Mouse (Mus musculus) ES-E14 (cell line): ENCODE measurements around the gene Gm36864.

Source experiments
- CHD2 ChIP-seq: IDR thresholded peaks from 2 replicates; pipeline ENCODE4 v1.6.1; 2014; ENCODE audit warnings: mild to moderate bottlenecking, low read depth, low read length, inconsistent platforms
- ZC3H11A ChIP-seq: IDR thresholded peaks from 2 replicates; pipeline ENCODE4 v1.6.1; 2012; ENCODE audit warnings: low read depth, mild to moderate bottlenecking, inconsistent platforms, low read length, borderline replicate concordance

DNA sequence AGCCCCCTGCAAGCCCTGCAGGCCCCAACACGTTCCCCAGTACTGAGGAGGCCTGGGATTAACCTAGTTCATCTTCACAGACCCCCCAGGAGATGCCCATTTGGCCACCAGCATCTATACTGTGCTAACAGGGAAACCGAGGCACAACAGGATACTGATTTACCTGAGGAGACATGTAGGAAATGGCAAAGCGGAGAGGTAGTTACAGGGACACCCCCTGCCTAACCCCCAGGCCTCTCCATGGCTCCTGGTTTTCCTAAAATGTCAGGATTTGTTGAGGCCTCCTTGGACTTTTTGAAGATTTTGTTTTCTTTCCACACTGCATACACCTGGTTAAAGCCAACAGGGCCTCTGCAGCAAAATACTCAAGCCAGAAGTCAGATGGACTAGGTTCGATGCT, 21.3 kb downstream of the Gm36864 start, which contains the start of gene Acp4:
- no peak for TF ChIP-seq CHD2
- no peak for TF ChIP-seq ZC3H11A
